Mouse (Mus musculus) forebrain, postnatal 0 days (tissue): ENCODE measurements around the gene RPS10-NUDT3. TPM values are rescaled to one million over a fixed set of nuclear protein-coding genes. Genes with fewer than 3 reads are reported as not detected.
A peak's percentile ranks its signal among the peaks of the same experiment; 100 is the strongest.

Source experiments
- ATAC-seq: fragments of 200-750 bp; cut with Nextera tagmentation; 2 replicates; pipeline ENCODE4 v1.8.0; 2017; ENCODE audit warnings: mild to moderate bottlenecking, moderate library complexity
- DNase-seq: peaks from one replicate; pipeline ENCODE4 v3.0.0-alpha.2; 2015
- H3K27ac ChIP-seq: fragments of 300-500 bp; sonication (generic); 2 replicates; pipeline ENCODE4 v1.5.1; 2014; ENCODE audit warnings: low read depth, mild to moderate bottlenecking, antibody characterized with exemption, low read length, moderate library complexity, mixed read lengths
- H3K27me3 ChIP-seq: fragments of 300-500 bp; sonication (generic); 2 replicates; pipeline ENCODE4 v1.6.1; 2014; ENCODE audit warnings: mild to moderate bottlenecking, low read length, mixed read lengths; ENCODE audit not compliant: insufficient read depth
- H3K36me3 ChIP-seq: fragments of 300-500 bp; sonication (generic); 2 replicates; pipeline ENCODE4 v1.6.1; 2014; ENCODE audit warnings: mild to moderate bottlenecking, moderate library complexity; ENCODE audit not compliant: insufficient read depth
- H3K4me1 ChIP-seq: fragments of 300-500 bp; sonication (generic); 2 replicates; pipeline ENCODE4 v1.6.1; 2014; ENCODE audit warnings: antibody characterized with exemption; ENCODE audit not compliant: insufficient read depth
- H3K4me2 ChIP-seq: fragments of 300-500 bp; sonication (generic); 2 replicates; pipeline ENCODE4 v1.6.1; 2014; ENCODE audit warnings: low read depth, mild to moderate bottlenecking, moderate library complexity
- H3K4me3 ChIP-seq: fragments of 300-500 bp; sonication (generic); 2 replicates; pipeline ENCODE4 v1.5.1; 2014; ENCODE audit warnings: low read depth, low read length, mixed read lengths
- H3K9ac ChIP-seq: fragments of 300-500 bp; sonication (generic); 2 replicates; pipeline ENCODE4 v1.6.1; 2014; ENCODE audit warnings: mild to moderate bottlenecking
- H3K9me3 ChIP-seq: fragments of 300-500 bp; sonication (generic); 2 replicates; pipeline ENCODE4 v1.6.1; 2016; ENCODE audit warnings: low read length
- CTCF ChIP-seq: sonication (generic); IDR thresholded peaks from 2 replicates; pipeline ENCODE4 v1.5.1; 2016; ENCODE audit warnings: antibody characterized with exemption, control low read depth, low read depth
- WGBS: fragments of 180-500 bp; shearing (Covaris S2); extraction: QIAGEN DNeasy Blood & Tissue Kit; methylation state at CpG from one replicate; pipeline ENCODE4 v1.1.7; 2014; 5-methylcytosine and 5-hydroxymethylcytosine counted together
- polyA plus RNA-seq: library from polyadenylated mRNA; unstranded; fragments of >200 nt; fragmentation: Nextera tagmentation; extraction: Ambion mirVana; gene quantifications from 2 replicates; pipeline ENCODE4 v1.2.1, GENCODE M21; 2015
- total RNA-seq: library from RNA; depleted of rRNA; stranded (reverse); fragments of >200 nt; gene quantifications from 2 replicates; pipeline ENCODE4 v1.2.3, GENCODE M21; 2014

RPS10-NUDT3 gene
- total and polyA plus RNA-seq, 2 experiments from 2014 or later = not detected

- Histone ChIP-seq H3K36me3 (peaks cover 5% of the 10 kb centered on the region), H3K4me1 (peaks cover 8% of the 10 kb centered on the region; the same call in 1 of the 2 replicates), H3K9me3 (no peaks in the 10 kb centered on the region), H3K4me2 (peak overlapping the region; percentile 89), H3K9ac (peak overlapping the region; percentile 68), H3K27me3 (no peaks in the 10 kb centered on the region), H3K27ac (peak overlapping the region; percentile 48), H3K4me3 (peak overlapping the region; percentile 66)
- WGBS = 16% methylated on average over 20 of the region's 20 CpGs
- ATAC-seq (no peak), DNase-seq (no peak)
- TF ChIP-seq CTCF = peak; percentile 43
Measured at GRCm38 (mm10) chr17:27564391-27565162, 70.4 kb downstream of the RPS10-NUDT3 start.

DNA sequence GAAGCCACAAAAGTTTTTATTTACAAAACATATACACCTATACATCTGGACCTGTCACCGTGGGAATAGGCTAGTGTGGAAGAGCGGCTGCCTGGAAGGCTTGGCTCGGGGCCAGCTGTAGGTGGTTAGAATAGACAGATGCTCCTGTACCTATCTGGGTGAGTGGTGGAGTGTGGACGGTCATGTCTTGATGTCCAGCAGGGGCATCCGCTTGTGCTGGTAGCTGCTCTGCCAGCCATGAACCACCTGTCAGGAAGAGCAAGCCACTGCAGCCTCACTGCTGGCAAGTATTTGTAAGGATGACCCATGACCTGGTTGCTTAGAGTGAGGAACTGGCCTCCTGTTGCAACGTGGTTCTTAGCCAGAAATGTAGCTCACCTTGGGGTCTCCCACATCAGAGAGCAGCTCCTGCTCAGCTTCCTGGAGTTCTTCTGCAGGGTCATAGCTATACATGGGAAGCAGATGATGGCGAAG is 71.2 kb downstream of the RPS10-NUDT3 start:
- no peaks in the 10 kb centered on the region for H3K9me3 ChIP-seq
- H3K9ac ChIP-seq = 0 out of 2 replicates have a peak overlapping the region, but pooled peaks have one; percentile 68
- H3K36me3 ChIP-seq = peaks cover 5% of the 10 kb centered on the region
- no peaks in the 10 kb centered on the region for H3K27me3 ChIP-seq
- no peak for TF ChIP-seq CTCF
- no peak overlapping the region for H3K27ac ChIP-seq
- H3K4me2 ChIP-seq = no peak overlapping the region
- WGBS = 46% methylated on average over 7 of the region's 7 CpGs
- no peak for ATAC-seq
- no peak for DNase-seq
- H3K4me3 ChIP-seq = no peak overlapping the region
- H3K4me1 ChIP-seq = peaks cover 11% of the 10 kb centered on the region; the same call in 1 of the 2 replicates

DNA sequence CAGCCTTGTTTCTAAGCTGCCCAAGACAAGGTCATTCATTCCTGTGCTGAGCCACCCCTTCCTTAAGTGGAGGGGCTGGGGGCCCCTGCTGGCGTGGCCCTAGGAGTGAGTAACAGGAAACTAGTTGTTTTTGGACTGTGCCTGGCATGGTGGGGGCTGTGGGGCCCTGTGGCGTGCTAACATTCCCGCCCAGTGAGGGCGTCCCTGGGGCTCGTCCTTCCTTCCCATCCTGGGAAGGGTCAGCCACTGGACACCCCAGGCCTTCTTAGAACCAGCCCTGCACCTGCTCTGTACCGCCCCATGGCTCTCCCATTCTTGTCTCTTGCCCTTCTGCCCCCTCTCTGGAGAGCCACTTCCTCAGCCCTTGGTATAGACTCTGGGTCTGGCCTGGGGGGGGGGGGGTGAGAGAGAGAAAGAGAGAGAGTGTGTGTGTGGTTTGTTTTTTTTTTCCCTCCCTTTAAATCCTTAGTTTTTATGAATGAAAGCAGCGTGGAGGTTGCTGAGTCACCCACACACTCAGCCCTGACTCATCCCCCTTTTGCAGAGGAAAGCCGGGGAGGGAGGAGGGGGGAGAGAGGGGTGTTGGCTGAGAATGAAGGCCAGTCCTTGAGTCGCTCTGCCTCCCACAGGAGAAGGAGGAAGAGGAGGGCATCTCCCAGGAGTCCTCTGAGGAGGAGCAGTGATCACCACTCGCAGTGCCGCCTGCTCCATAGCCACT is 73.1 kb downstream of the RPS10-NUDT3 start:
- 66% methylated on average over 8 of the region's 11 CpGs for WGBS
- Histone ChIP-seq H3K27me3 (no peaks in the 10 kb centered on the region), H3K4me1 (peaks cover 22% of the 10 kb centered on the region), H3K9me3 (no peaks in the 10 kb centered on the region), H3K9ac (no peak overlapping the region), H3K4me3 (no peak overlapping the region), H3K36me3 (peaks cover 5% of the 10 kb centered on the region), H3K4me2 (no peak overlapping the region), H3K27ac (no peak overlapping the region)
- no peak for DNase-seq
- no peak for ATAC-seq
- no peak for TF ChIP-seq CTCF

GRCm38 (mm10) chr17:27560926-27561480 is 74.0 kb downstream of the RPS10-NUDT3 start:
- no peak for ATAC-seq
- H3K4me3 ChIP-seq = no peak overlapping the region
- no peaks in the 10 kb centered on the region for H3K27me3 ChIP-seq
- TF ChIP-seq CTCF = no peak
- no peak for DNase-seq
- no peak overlapping the region for H3K27ac ChIP-seq
- WGBS = 88% methylated on average over 13 of the region's 13 CpGs
- H3K9ac ChIP-seq = no peak overlapping the region
- H3K4me1 ChIP-seq = peaks cover 22% of the 10 kb centered on the region
- H3K9me3 ChIP-seq = no peaks in the 10 kb centered on the region
- H3K4me2 ChIP-seq = no peak overlapping the region
- peaks cover 5% of the 10 kb centered on the region for H3K36me3 ChIP-seq

DNA sequence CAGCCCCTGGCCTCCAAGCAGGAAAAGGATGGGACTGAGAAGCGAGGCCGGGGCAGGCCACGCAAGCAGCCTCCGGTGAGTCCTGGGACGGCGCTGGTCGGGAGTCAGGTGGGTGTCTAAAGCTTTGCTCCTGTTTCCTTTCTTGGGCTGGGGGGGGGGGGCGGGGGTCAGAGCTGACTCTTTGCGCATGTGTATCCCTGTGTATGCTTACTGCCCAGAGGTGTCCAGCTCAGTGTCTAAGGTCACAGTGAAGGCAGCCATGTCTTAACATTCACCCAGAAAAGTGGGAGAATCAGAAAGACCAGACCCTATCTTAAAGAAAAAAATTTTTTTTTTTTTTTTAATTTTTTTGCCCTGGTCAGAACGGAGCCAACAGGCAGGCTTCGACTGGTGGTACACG is 75.4 kb downstream of the RPS10-NUDT3 start:
- WGBS = 83% methylated on average over 10 of the region's 12 CpGs
- no peak overlapping the region for H3K9ac ChIP-seq
- ATAC-seq (no peak), DNase-seq (no peak)
- peaks cover 5% of the 10 kb centered on the region for H3K36me3 ChIP-seq
- H3K9me3 ChIP-seq = no peaks in the 10 kb centered on the region
- H3K4me2 ChIP-seq = no peak overlapping the region
- TF ChIP-seq CTCF = no peak
- H3K4me1 ChIP-seq = peaks cover 23% of the 10 kb centered on the region
- H3K27ac ChIP-seq = no peak overlapping the region
- no peaks in the 10 kb centered on the region for H3K27me3 ChIP-seq
- H3K4me3 ChIP-seq = no peak overlapping the region

GRCm38 (mm10) chr17:27558845-27559244 is 76.2 kb downstream of the RPS10-NUDT3 start:
- no peak for TF ChIP-seq CTCF
- ATAC-seq (no peak), DNase-seq (no peak)
- Histone ChIP-seq H3K36me3 (peaks cover 5% of the 10 kb centered on the region), H3K4me2 (no peak overlapping the region), H3K27ac (no peak overlapping the region), H3K27me3 (no peaks in the 10 kb centered on the region), H3K9me3 (no peaks in the 10 kb centered on the region), H3K9ac (no peak overlapping the region), H3K4me1 (peaks cover 19% of the 10 kb centered on the region), H3K4me3 (no peak overlapping the region)
- WGBS = 5% methylated on average over 5 of the region's 5 CpGs
